Mouse (Mus musculus) brain, embryonic 14.5 days (tissue): ENCODE measurements around the gene Map3k14. TPM values are rescaled to one million over a fixed set of nuclear protein-coding genes. Genes with fewer than 3 reads are reported as not detected.

ENCODE experiments used
- DNase-seq: peaks from one replicate; pipeline ENCODE4 v3.0.0-alpha.2; 2011; ENCODE audit warnings: low read depth
- CTCF ChIP-seq: fragments of 200-500 bp; IDR thresholded peaks from 2 replicates; pipeline ENCODE4 v1.5.1; 2012; ENCODE audit warnings: inconsistent platforms, mild to moderate bottlenecking, moderate library complexity, borderline replicate concordance; ENCODE audit not compliant: insufficient read depth, insufficient read length; ENCODE audit errors: extremely low read depth
- POLR2A ChIP-seq: fragments of 200-500 bp; IDR thresholded peaks from 2 replicates; pipeline ENCODE4 v1.6.1; 2012; ENCODE audit warnings: mild to moderate bottlenecking, inconsistent platforms, borderline replicate concordance; ENCODE audit not compliant: poor library complexity, insufficient read depth, insufficient read length, severe bottlenecking; ENCODE audit errors: extremely low read depth
- polyA plus RNA-seq: library from polyadenylated mRNA; depleted of rRNA; stranded (reverse); fragments of >200 nt; gene quantifications from 2 replicates; pipeline ENCODE4 v1.2.3, GENCODE M21; 2012

Gene Map3k14
- polyA plus RNA-seq, 1 experiment: 6.3 TPM

DNA sequence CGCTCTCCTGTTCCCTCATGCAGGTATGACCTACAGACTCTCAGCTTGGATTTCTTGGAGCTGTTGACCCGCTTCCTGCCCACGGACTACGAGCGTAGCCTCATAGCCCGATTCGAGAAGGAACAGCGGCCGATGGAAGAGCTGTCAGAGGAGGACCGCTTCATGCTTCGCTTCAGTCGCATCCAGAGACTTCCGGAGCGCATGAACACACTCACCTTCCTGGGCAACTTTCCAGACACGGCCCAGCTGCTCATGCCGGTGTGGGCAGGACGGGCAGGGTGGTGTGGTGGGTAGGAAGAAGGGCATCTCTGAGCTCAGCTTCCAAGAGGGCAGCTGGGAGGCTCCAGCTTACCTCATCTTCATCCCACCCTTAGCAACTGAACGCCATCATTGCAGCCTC, 72.0 kb downstream of the Map3k14 start:
- TF ChIP-seq CTCF: no peak
- no peak for TF ChIP-seq POLR2A
- no peak for DNase-seq

GRCm38 (mm10) chr11:103193825-103194168, 73.5 kb downstream of the Map3k14 start:
- no peak for DNase-seq
- TF ChIP-seq POLR2A: no peak
- TF ChIP-seq CTCF: no peak

GRCm38 (mm10) chr11:103192956-103193824, 74.1 kb downstream of the Map3k14 start:
- DNase-seq: peak; percentile 76

GRCm38 (mm10) chr11:103192230-103192955, 74.9 kb downstream of the Map3k14 start:
- TF ChIP-seq POLR2A (no peak), CTCF (no peak)
- DNase-seq: peak; percentile 8

More at GRCm38 (mm10) chr11:103192956-103193824, 74.1 kb downstream of the Map3k14 start:
- TF ChIP-seq CTCF: peak; percentile 59; the same call in 1 of the 2 replicates
- TF ChIP-seq POLR2A: no peak

DNA sequence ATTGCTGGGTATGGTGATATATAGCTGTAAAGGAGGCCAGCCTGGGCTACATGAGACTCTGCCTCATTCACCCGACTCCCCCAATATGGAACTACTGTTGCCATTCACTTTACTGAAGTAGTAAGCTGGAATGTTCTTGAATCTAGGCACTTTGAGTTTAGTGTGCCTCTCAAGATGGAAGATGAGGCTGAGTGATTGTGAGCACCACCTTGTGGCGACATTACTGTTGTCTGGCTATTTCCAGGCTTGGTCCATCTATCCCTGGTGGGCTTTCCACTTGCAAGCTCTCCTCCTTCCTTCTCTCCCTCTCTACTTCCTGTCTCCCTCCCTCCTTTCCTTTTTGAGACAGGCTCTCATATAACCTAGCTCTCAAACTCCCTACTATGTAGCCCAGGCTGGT, 82.4 kb downstream of the Map3k14 start:
- peak; percentile 71 for DNase-seq
- TF ChIP-seq POLR2A: no peak
- peak; percentile 69; the same call in 1 of the 2 replicates for TF ChIP-seq CTCF

DNA sequence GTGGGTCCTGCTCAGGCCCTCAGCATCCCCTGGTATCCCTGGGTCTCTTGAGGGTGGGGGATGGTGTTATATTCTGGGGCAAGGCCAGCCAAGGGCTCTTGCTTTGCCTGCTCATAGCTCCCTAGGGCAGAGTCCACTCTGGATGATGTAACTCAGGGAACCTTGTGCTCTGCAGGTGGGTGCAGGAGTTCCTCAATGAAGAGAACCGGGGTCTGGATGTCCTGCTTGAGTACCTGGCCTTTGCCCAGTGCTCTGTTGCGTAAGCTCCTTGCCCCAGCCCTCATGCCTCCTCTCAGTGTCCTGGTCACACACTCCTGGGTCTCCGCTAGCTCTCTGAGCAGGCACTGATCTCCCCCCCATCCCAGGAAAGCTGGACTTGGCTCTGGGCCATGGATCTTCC, 85.4 kb downstream of the Map3k14 start:
- TF ChIP-seq CTCF (no peak), POLR2A (no peak)
- DNase-seq: no peak

DNA sequence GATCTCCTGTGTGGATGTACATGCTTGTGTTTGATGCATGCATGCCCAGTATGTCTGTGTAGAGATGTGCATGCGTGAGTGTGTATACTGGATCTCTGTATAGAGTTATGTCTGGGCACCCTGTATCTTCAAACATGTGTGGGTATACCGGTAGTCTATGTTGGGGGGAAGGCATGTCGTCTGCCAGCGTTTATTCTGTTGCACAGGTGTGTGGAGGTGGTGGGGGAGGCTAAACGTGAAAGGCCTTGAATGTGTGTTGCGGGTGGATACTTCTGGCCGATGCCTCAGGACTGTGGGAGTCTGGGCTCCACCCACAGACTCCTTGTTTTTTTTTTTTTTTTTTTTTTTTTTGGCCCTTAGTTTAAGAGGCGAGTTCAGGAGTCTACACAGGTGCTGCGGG, 85.9 kb downstream of the Map3k14 start:
- no peak for DNase-seq
- TF ChIP-seq CTCF (no peak), POLR2A (no peak)

DNA sequence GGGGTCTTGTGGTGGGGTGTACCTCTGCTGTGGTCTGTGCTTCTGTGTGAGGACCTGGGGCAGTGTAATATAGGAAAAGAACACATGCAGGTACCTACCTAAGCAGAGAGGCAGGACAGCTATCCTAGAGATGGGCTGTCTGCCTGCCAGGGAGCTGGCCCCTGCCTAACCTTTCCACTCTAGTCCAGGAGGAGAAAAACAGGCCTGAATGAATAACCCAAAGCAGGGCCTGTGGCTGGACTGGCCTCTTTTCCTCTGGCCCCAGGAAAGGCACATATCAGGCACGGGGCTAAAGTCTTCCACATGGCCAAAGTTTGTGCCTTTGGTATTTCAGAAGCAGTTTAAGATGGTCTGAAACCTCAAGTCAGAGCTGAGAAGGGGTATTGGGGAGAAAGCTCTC, 86.8 kb downstream of the Map3k14 start:
- no peak for DNase-seq
- no peak for TF ChIP-seq POLR2A
- TF ChIP-seq CTCF: no peak

DNA sequence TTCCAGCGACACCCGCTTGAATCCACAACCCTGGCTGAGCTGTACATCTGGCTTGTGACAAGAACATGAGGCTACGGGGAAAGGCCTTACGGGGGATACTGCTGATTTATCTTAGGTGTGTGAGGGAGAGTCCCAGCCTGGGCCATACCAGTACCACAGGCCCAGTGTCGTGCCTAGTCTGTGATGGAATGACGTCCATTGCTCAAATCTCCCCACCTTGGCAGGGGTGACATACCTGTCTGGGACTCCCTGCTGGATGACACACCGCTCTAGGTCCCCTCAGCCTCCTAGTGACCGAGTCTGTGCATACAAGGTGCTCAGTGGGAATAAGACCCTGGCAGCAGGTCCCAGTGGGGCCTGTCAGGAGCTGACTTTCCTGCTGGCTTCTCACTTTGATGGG, 88.5 kb downstream of the Map3k14 start:
- DNase-seq: no peak
- no peak for TF ChIP-seq CTCF
- no peak for TF ChIP-seq POLR2A

GRCm38 (mm10) chr11:103177815-103178485, 89.3 kb downstream of the Map3k14 start:
- no peak for DNase-seq
- TF ChIP-seq CTCF (no peak), POLR2A (no peak)

DNA sequence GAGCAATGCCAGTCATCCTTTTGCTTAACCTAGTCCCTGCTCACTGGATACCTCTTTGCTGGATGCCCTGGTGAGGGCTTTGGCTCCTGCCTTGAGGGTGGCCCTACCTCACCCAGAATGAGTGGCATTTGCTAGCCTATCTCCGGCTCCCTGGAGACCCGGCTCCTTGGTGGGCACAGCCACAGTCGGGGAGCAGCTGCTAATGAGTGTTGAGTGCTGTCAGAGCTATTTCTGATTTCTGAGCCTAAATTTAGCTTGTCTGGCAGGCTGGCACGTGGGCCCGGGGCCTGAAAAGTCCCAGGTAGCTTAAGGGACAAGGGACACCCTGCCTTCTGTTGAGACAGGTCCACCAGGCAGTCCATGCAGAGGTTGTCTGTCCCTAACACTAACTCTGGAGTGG, 90.1 kb downstream of the Map3k14 start:
- TF ChIP-seq CTCF (no peak), POLR2A (no peak)
- DNase-seq: no peak
